Mouse (Mus musculus) cortical plate, adult 2 months (tissue): ENCODE results near the gene Gcsam.

Source experiments
- CTCF ChIP-seq: fragments of 200-500 bp; IDR thresholded peaks from 2 replicates; pipeline ENCODE4 v1.5.1; 2011; ENCODE audit warnings: mild to moderate bottlenecking, control low read depth, low read length; ENCODE audit not compliant: insufficient read depth; ENCODE audit errors: extremely low read depth
- POLR2A ChIP-seq: fragments of 200-500 bp; IDR thresholded peaks from 2 replicates; pipeline ENCODE4 v1.6.1; 2011; ENCODE audit warnings: mild to moderate bottlenecking, low read length, control low read depth; ENCODE audit not compliant: insufficient read depth; ENCODE audit errors: extremely low read depth

DNA sequence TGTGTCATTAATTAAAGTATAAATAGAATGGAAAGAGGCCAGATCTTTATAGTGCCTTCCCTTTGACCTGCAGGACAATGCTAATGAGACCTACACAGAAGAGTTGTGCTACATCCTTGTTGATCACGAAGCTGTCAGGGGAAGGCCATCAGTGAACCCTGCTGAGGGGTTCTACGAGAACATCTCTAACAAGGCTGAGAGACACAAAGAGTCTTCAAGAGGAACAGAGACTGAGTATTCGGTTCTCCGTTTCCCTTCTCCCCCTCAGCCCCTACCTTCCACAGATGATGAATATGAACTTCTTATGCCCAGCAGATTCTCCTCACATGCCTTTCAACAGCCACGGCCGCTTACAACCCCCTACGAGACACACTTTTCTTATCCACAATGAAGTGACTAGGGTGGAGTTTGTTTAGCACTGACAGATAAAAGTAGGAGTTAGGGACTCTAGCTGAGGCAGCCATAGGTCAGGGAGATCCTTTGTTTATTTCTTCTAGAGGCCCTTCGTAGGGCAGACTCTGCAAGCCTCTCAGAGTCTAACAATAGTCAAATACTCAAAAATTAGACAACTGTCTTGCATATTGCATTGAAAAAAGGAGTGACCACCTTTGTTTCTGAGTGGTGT is 9.7 kb downstream of the Gcsam start:
- TF ChIP-seq CTCF, result no peak
- TF ChIP-seq POLR2A, result no peak
